Mouse (Mus musculus): ENCODE measurements around the gene Nsfl1c.

DNA sequence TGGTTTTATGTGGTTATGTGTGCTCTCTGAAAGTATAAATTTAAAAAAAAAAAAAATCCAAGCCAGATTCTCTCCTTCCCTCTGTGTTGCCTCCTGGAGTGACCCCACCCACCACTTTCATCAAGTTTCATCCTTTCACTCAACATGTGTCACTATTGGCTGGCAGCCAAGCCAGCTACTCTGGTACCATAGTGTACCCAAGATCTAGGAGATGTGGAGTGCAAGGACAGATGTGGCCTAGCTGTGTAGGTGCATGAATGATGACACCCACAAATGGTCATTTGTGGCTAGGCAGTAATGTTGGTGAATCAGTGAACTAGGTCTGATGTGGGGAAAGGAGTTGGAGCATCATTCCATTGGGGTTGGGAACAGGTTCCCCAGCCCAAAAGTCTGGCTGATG is 35.2 kb downstream of the Nsfl1c start:
- TF ChIP-seq CTCF (IDR thresholded peaks at IDR 0.05; ENCODE audit: insufficient read depth, low read depth, low read length) (no peak), POLR2A (IDR thresholded peaks at IDR 0.05; ENCODE audit: insufficient read depth, low read depth, low read length) (no peak)

Measured in olfactory bulb, adult 2 months (tissue).